Mouse (Mus musculus) bone marrow, adult 2 months (tissue): ENCODE measurements at regions not wholly inside any gene's neighbourhood (a gene's known extent, or its start where the extent isn't known, plus 50 kb on each side); places are given as distances from the start of the nearest gene placed in this dataset.

Experiments used
- CTCF ChIP-seq: fragments of 200-500 bp; IDR thresholded peaks from 2 replicates; pipeline ENCODE4 v1.5.1; 2011; ENCODE audit warnings: low read length, control low read depth; ENCODE audit not compliant: control insufficient read depth, insufficient read depth
- POLR2A ChIP-seq: fragments of 200-500 bp; IDR thresholded peaks from 2 replicates; pipeline ENCODE4 v1.6.1; 2011; ENCODE audit warnings: low read depth, mild to moderate bottlenecking, control low read depth, low read length, borderline replicate concordance; ENCODE audit not compliant: control insufficient read depth

- TF ChIP-seq POLR2A, result no peak
- no peak for TF ChIP-seq CTCF
Observed at GRCm38 (mm10) chr9:73258171-73258570, 144.9 kb downstream of the Rsl24d1 start.
